Mouse (Mus musculus) liver, postnatal 0 days (tissue): ENCODE results near the gene 5330417C22Rik.

Experiments
- CTCF ChIP-seq: sonication (generic); IDR thresholded peaks from 2 replicates; pipeline ENCODE4 v1.5.1; 2016; ENCODE audit warnings: antibody characterized with exemption, low read depth
- EP300 ChIP-seq: IDR thresholded peaks from 2 replicates; pipeline ENCODE4 v1.6.1; 2016; ENCODE audit warnings: antibody characterized with exemption, low read depth, mild to moderate bottlenecking

DNA sequence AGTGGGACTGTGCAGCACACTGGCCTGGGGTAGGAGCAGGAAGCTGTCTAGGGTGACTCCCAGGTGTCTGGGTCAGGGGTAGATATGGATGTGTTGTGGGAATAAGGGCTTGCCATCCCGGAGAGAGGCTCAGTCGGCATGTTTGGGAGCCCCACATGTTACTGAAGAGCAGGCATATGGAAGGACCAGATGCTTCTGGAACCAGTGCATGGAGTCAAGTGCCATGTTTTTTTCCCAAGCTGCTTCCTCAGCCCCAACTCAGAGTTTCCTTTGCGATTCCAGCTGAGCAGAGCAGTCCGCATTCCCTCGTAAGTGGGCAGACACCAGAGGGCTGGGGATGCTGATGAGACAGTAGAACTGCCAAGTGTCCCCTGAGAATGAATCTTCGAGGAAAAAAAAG is 113.3 kb downstream of the 5330417C22Rik start:
- TF ChIP-seq EP300 (no peak), CTCF (no peak)
